Mouse (Mus musculus): ENCODE results near the gene Fbxw15. TPM values are rescaled to one million over a fixed set of nuclear protein-coding genes. Genes with fewer than 3 reads are reported as not detected.
"Not testable (repeated sequence)": the region's sequence is repeated elsewhere in the genome, so short reads cannot be mapped to it uniquely, and the experiment has no call there.

Gene Fbxw15
- not detected in 2 replicates for polyA plus RNA-seq (2012; ENCODE audit: insufficient read depth, insufficient read length, missing spikeins)

DNA sequence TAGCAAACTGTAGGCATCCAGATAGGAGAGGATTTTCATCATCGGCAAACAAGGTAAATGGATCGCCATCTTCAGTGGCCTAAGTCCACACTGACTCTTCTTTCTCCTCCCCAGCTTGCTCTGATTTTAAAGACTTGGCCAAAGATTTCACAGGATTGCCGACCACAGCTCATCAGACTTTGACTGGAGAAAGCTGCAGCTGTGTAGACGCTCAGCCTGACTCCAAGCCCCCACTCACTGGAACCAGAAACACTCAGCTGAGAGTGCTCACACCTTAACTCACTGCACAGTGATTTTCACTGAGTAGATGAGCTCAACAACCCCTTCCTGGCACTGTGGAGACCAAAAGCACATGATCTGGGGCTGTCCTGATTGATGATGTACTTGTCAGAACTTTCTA, at the start of gene Fbxw15:
Gene Fbxw15, minus strand, starts transcription at position 101 of the 400 bp plus-strand sequence.
- H3K4me1 ChIP-seq (ENCODE audit: control insufficient read depth, insufficient read depth, insufficient read length, low read length); H3K27ac ChIP-seq (replicated peaks; ENCODE audit: low read depth, low read length); H3K4me3 ChIP-seq (ENCODE audit: insufficient read depth, low read depth, low read length): not testable (repeated sequence)

DNA sequence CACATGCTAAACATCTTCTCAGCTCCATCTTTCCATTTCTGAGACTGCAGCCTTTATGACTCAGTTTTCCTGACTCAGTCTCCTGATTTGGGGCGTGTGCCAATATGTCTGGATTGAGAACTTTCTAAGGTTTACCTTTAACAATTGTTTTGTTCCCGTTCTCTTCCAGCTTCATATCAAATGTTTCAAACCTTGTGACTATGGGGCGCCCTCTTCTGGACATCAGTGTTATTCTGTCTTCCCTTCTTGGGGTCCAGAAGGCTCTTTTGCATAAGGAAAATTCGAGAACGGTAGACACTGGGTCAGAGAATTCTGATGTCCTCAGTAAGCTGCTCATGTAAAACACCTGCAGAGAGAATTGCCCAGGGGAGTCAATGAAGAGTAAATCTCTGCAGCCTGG, 38.8 kb upstream of the Fbxw15 start:
- H3K27ac ChIP-seq (replicated peaks; ENCODE audit: low read depth, low read length); H3K4me3 ChIP-seq (ENCODE audit: insufficient read depth, low read depth, low read length): not testable (repeated sequence)

DNA sequence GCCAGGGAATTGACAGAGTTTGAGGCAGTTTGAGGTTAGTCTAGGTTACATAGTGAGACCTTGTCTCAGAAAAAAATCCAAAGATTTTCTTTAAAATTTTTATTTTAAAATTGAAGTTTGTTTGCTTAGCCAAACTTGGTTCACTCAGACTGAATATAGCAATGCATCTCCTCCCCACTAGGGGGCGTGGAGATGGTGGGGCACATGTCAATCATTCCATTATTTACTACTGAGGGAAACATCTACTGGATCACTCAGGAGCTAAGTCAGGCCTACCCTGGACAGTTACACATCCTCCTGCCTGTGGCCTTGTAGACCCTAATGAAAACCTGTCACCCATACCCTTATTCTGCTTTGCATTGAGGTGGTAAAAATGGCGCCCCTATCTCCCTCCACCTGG, 34.1 kb upstream of the Fbxw15 start:
- H3K4me1 ChIP-seq (ENCODE audit: control insufficient read depth, insufficient read depth, insufficient read length, low read length); H3K4me3 ChIP-seq (ENCODE audit: insufficient read depth, low read depth, low read length); H3K27ac ChIP-seq (replicated peaks; ENCODE audit: low read depth, low read length): not testable (repeated sequence)

More for the DNA sequence above, 38.8 kb upstream of the Fbxw15 start:
- H3K4me1 ChIP-seq (ENCODE audit: control insufficient read depth, insufficient read depth, insufficient read length, low read length): not testable (repeated sequence)

DNA sequence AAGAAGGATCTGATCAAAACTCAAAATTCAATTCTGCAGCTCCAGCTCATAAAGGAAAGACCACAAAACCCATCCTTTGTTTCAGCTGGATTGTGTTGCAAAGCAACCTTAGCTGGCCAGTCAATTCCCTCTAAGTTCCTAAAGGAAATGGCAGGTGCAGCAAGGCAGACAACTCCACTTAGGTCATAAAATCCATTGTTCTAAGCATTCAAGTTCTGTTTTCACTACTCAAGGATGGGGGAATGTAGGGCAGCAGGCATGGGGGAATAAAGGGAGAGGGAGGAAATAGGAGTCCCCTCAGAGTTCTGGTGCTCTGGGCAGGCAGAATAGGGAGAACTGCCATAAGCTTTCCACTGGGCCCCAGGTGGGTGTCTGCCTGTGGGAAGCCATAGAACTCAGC, 29.2 kb upstream of the Fbxw15 start:
- H3K27ac ChIP-seq (replicated peaks; ENCODE audit: low read depth, low read length): no peak overlapping the region
- H3K4me3 ChIP-seq (ENCODE audit: insufficient read depth, low read depth, low read length): no peak overlapping the region
- H3K4me1 ChIP-seq (ENCODE audit: control insufficient read depth, insufficient read depth, insufficient read length, low read length): no peaks in the 10 kb centered on the region

DNA sequence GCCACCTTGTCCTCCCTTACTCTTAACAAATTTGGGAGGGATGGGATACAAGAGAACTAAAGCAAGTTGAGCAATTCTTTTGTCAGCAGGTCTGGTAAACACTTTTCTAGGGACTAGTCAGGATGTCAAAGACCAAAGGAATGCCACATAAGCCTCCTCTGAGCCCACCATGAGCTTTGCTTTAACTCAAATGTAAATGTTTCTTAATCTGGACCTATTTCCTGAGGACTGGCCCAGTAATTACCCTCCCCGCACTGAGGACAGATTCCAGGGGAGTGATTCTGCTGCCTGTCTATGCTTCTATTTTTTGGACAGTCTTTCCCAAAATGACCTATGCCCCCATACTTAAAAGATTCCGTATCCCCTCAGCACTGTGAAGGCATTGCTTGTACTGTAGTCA, 26.8 kb upstream of the Fbxw15 start:
- Histone ChIP-seq H3K4me1 (ENCODE audit: control insufficient read depth, insufficient read depth, insufficient read length, low read length) (no peaks in the 10 kb centered on the region), H3K4me3 (ENCODE audit: insufficient read depth, low read depth, low read length) (no peak overlapping the region), H3K27ac (replicated peaks; ENCODE audit: low read depth, low read length) (no peak overlapping the region)

DNA sequence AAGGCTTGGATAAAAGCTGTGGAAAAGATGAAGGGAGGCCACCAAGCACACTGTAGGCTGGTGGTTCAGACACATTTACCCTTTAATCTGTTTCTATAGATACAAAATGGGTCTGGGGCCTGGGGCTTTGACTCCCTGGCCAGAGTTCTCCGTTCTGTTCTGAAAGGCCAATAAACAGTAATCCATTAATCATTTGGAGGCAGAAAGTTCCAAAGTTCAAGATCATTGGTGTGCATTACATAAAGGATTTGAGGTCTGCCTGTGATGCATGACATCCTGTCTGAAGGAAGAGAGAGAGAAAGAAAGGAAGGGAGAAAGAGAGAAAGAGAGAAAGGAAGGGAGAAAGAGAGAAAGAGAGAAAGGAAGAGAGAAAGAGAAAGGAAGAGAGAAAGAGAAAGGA, 2.5 kb downstream of the Fbxw15 start:
- H3K4me1 ChIP-seq (ENCODE audit: control insufficient read depth, insufficient read depth, insufficient read length, low read length): no peaks in the 10 kb centered on the region
- H3K27ac ChIP-seq (replicated peaks; ENCODE audit: low read depth, low read length): no peak overlapping the region
- no peak overlapping the region for H3K4me3 ChIP-seq (ENCODE audit: insufficient read depth, low read depth, low read length)

DNA sequence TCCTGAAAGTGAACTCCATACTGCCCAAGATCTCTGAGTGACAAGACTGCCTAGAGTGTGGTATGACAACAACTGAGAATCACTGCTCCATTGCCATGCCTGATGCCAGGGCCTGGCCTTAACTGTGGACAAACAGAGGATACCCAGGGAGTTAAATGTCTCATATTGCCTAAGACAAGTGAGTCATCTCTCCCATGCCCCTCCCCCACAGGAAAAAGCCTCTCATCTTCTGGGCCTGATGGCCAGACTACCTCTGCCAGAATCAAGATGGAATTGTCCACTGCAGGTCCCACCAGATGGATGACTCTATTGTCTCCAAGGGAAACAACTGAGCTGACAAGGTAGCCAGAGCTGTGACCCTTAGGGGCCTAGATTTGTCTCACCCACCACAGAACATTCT, 6.0 kb downstream of the Fbxw15 start:
- not testable (repeated sequence) for H3K4me1 ChIP-seq (ENCODE audit: control insufficient read depth, insufficient read depth, insufficient read length, low read length); H3K4me3 ChIP-seq (ENCODE audit: insufficient read depth, low read depth, low read length); H3K27ac ChIP-seq (replicated peaks; ENCODE audit: low read depth, low read length)

DNA sequence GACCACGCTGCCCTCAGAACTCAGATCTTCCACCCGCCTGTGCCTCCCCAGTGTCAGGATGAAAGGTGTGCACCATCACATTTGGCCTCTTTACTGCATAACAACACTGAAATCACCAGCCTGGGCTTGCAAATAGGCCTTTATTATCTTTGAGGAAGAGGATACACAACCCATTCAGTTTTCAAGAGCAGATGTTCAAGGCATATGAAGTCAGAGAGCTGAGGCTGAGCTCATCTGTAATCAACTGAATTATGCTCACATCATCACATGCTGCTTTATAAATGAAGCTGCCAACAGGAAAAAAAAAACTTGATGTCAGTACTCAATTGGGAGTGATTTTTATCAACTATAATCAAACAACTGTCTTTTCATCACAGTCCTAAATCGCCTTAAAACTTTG, 15.6 kb downstream of the Fbxw15 start:
- Histone ChIP-seq H3K4me3 (ENCODE audit: insufficient read depth, low read depth, low read length) (no peak overlapping the region), H3K27ac (replicated peaks; ENCODE audit: low read depth, low read length) (no peak overlapping the region), H3K4me1 (ENCODE audit: control insufficient read depth, insufficient read depth, insufficient read length, low read length) (no peaks in the 10 kb centered on the region)

DNA sequence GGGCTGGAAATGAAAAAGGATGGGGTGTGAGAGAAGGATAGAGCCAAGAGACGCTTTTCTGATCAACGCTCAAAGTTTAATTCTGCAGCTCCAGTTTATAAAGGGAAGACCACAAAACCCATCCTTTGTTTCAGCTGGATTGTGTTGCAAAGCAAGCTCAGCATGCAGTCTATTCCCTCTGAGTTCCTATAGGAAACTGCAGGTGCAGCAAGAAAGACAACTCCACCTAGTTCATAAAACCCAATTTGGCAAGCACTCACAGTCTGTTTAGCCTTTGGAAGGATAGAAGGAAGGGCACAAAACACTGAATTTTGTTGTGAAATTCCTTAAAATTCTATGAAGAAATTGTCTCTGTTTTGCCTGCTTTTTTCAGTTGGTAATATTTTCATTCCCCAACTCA, 18.4 kb downstream of the Fbxw15 start:
- not testable (repeated sequence) for H3K4me3 ChIP-seq (ENCODE audit: insufficient read depth, low read depth, low read length); H3K4me1 ChIP-seq (ENCODE audit: control insufficient read depth, insufficient read depth, insufficient read length, low read length); H3K27ac ChIP-seq (replicated peaks; ENCODE audit: low read depth, low read length)

DNA sequence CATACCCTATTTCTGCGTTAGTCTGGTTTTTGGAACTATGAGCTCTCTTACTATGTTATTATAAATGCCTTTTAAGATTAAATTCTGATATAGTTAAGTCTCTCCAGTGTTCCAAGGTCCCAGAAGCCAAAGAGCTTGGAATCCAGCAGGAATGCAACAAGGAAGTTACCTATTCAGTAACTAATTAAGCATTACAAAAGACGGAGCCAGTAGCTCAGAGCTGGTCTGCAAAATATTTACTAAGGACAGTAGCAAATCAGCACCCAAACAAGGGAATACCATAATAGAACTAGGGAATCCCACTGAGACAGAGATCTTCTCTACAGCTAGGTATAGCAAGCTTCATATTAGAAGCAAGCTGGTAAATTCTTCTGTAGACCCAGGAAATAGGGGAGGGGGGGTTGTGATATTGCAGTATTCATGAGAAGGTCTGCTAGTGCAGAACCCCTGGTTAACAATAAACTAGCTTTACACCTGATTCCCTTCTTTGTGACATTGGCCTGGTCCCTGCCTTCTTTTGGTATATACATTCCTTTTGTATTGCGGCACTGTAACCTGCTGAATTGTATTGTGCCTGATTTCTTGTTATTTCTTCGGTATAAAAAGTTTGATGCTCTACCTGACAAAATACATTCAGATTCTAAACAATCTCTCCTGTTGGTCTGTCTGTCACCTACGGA, 44.5 kb downstream of the Fbxw15 start:
- no peak overlapping the region for H3K4me3 ChIP-seq (ENCODE audit: insufficient read depth, low read depth, low read length)
- H3K27ac ChIP-seq (replicated peaks; ENCODE audit: low read depth, low read length): no peak overlapping the region
- H3K4me1 ChIP-seq (ENCODE audit: control insufficient read depth, insufficient read depth, insufficient read length, low read length): no peaks in the 10 kb centered on the region

Other genes starting within 250 kb of the Fbxw15 start
- gene Fbxw28, start 228.6 kb downstream of the Fbxw15 start, polyA plus RNA-seq (2012; ENCODE audit: insufficient read depth, insufficient read length, missing spikeins): not detected in 2 replicates
- not detected in 2 replicates for gene Fbxw22, start 164.0 kb downstream of the Fbxw15 start, polyA plus RNA-seq (2012; ENCODE audit: insufficient read depth, insufficient read length, missing spikeins)
- gene Fbxw16, start 119.1 kb downstream of the Fbxw15 start, polyA plus RNA-seq (2012; ENCODE audit: insufficient read depth, insufficient read length, missing spikeins): not detected in 2 replicates
- not detected in 2 replicates for gene Fbxw19, start 72.4 kb downstream of the Fbxw15 start, polyA plus RNA-seq (2012; ENCODE audit: insufficient read depth, insufficient read length, missing spikeins)
- not detected in 2 replicates for gene Fbxw24, start 57.8 kb upstream of the Fbxw15 start, polyA plus RNA-seq (2012; ENCODE audit: insufficient read depth, insufficient read length, missing spikeins)
- gene Fbxw25, start 96.4 kb upstream of the Fbxw15 start, polyA plus RNA-seq (2012; ENCODE audit: insufficient read depth, insufficient read length, missing spikeins): not detected in 2 replicates
- gene Fbxw18, start 134.4 kb upstream of the Fbxw15 start, polyA plus RNA-seq (2012; ENCODE audit: insufficient read depth, insufficient read length, missing spikeins): not detected in 2 replicates
- gene Fbxw26, start 177.8 kb upstream of the Fbxw15 start, polyA plus RNA-seq (2012; ENCODE audit: insufficient read depth, insufficient read length, missing spikeins): not detected in 2 replicates
- gene Fbxw27, start 222.4 kb upstream of the Fbxw15 start, polyA plus RNA-seq (2012; ENCODE audit: insufficient read depth, insufficient read length, missing spikeins): not detected in 2 replicates
- not detected in 2 replicates for gene Spink8, start 244.0 kb upstream of the Fbxw15 start, polyA plus RNA-seq (2012; ENCODE audit: insufficient read depth, insufficient read length, missing spikeins)

Data from brown adipose tissue, adult 24 weeks (tissue).